Mouse (Mus musculus) heart, postnatal 25 days (tissue): ENCODE results near the gene Klf15. TPM values are rescaled to one million over a fixed set of nuclear protein-coding genes. Genes with fewer than 3 reads are reported as not detected.
A peak's percentile ranks its signal among the peaks of the same experiment; 100 is the strongest.

Source experiments
- DNase-seq: peaks from one replicate; pipeline ENCODE4 v3.0.0; 2022; ENCODE audit warnings: low spot score
- intact Hi-C: fragments of 180-260 bp; cut with DNase I; formaldehyde crosslinking; loops from one replicate; pipeline ENCODE4 v1.15.1; 2025
- total RNA-seq, 2 experiments: library from RNA; stranded (reverse); gene quantifications; 2 replicates each; pipeline ENCODE4 v1.2.3; 2021

Klf15 gene
- total RNA-seq, 2 experiments from 2014 or later, result 45.1 to 56.9 TPM

DNA sequence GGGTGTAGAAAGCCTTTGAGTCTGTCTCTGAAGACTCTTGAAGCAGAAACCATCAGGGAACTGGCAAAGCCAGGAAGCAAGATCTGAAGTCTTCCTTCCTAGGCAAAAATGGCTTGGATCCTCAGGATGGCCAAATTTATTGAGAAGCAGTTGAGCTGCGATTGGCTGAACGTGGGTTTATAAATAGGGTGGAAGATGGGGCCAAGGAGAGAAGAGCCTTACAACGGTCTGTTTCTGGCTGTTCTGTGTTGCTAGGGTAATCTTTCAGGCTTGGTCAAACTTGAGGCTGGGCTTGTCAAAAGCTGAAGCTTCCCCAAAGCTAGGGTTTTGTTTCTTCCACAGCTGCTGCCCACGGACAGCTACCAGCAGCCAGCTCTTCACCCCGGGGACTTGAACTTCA, 22.5 kb downstream of the Klf15 start:
- no peak for DNase-seq
- intact Hi-C loops, result no loop called here

DNA sequence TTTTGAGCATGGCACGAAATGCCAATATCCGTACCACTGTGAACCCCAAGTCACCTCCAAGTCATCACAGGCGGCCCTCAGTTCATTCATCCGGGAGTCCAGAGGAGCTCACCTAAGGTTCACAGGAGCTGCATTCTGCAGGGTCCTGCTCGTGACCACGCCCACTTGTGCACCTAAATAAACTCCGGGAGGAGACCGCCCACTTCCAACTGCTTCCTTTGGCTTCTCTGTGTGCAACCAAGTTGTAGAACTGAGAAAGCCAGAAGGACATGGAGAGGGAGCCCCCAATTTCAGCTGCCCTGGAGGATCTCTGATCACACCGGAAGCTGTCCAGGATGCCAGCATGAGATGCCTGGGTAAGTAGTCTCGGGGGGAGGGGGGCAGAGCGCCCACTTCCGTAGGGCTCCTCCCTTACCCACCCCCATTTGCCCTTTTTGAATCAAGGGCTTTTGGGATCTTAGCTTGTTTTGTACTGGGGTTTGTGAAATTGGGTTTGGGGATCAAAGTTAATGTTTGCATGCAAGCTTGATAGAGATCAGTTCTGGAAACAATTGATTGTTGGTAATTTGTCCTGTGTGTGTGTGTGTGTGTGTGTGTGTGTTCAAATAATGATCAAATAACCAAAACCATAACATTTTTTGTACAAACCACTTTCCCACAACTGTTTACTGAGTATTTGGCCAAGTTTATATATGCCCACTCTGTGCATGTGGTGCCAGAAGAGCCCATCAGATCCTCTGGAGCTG, 24.0 kb downstream of the Klf15 start, which contains the start of gene Aldh1l1:
Aldh1l1 (plus strand) TSS at position 252 of the 746 bp plus-strand sequence.
- intact Hi-C loops, result no loop called here
- DNase-seq, result no peak

- DNase-seq, result no peak
- intact Hi-C loops, result no loop called here
Observed at GRCm38 (mm10) chr6:90487531-90487930, 25.2 kb downstream of the Klf15 start.

DNA sequence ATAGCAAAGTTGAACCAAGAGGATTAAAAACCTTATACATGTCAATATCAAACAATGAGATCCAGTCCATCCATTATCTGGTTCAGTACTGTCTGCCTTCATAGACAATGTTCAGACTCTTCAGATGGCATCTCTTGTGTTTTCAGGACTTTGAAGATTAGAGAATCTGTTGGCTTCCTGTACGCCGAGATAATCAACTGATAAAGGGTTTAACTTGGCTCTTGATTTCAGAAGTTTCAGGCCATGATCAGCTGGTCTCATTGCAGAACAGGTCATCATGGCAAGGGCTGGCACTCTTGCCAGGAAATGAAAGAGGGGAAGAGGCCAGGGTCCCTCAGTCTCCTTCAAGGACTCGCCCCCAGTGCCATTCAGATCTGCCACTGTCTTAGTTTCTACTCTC, 27.2 kb downstream of the Klf15 start:
- DNase-seq, result no peak
- intact Hi-C loops, result no loop called here

DNA sequence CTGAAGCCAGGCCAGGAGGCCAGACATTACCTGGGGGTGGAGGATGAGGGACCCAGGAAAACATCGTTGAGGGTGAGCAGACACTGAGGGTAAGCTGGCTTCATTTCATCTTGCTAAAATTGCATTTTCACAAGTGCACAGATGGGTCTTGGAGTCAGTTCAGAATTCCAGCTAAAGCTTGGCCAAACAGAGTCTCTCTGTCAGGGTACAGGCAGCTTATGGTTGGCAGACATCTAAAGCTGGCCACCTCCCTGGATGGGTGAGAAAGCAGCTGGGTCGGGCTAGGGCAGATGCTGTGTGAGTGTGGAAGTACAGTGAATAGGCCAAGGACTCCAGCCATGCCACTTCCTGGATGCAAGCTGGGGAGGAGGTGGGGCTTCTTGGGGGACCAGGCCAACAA, 28.6 kb downstream of the Klf15 start:
- DNase-seq, result no peak
- intact Hi-C loops, result no loop called here

- DNase-seq, result no peak
- intact Hi-C loops, result no loop called here
Observed at GRCm38 (mm10) chr6:90491956-90492744, 29.8 kb downstream of the Klf15 start.

DNA sequence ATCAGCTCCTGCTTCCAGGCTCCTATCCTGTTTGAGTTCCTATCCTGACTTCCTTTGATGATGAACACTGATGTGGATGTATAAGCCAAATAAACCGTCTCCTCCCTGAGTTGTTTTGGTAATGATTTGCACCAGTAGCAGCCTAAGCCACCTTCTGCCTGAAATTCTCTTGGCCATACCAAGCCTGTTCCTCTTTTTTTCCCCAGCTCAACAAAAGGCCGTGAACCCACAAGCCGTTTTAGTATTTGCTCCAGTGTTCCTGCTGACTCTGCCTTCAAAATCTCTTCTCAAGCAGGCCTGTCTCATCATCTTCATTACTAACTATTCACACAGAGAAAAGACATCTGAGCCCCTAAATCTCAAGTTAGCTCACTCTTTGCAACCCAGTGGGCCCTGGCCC, 31.8 kb downstream of the Klf15 start:
- intact Hi-C loops, result no loop called here
- no peak for DNase-seq

- intact Hi-C loops, result no loop called here
- no peak for DNase-seq
Observed at GRCm38 (mm10) chr6:90494566-90494965, 32.2 kb downstream of the Klf15 start.

- DNase-seq, result no peak
- intact Hi-C loops, result no loop called here
Observed at GRCm38 (mm10) chr6:90495282-90495912, 33.0 kb downstream of the Klf15 start.

GRCm38 (mm10) chr6:90496217-90496616, 33.8 kb downstream of the Klf15 start:
- intact Hi-C loops, result loop anchor here (2.0 kb wide), 1 partner anchor 17 kb away; no protein-coding TSS in a partner anchor

DNA sequence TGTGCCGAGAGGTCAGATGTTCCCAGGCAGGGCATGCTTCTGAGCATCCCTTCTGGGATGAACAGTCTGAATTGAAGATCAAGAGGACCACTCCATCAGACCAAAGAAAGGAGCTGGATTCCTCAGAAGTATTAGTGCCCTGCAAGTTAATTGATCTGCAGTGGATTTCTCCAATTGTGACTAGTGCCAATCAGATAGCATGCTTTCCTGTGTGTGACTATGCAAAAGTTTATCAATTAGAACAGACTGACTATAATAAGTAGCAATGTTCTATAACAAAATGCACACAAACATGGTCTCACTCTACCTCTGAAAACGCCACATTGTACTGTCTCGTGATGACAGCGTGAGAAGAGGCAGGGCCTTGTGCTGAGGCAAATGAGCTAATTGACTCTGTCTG, 37.1 kb downstream of the Klf15 start:
- intact Hi-C loops, result no loop called here
- no peak for DNase-seq

More at GRCm38 (mm10) chr6:90496217-90496616, 33.8 kb downstream of the Klf15 start:
- no peak for DNase-seq

GRCm38 (mm10) chr6:90501222-90501940, 39.0 kb downstream of the Klf15 start:
- no peak for DNase-seq
- intact Hi-C loops, result no loop called here

- intact Hi-C loops, result no loop called here
- no peak for DNase-seq
Observed at GRCm38 (mm10) chr6:90505906-90506305, 43.5 kb downstream of the Klf15 start.

GRCm38 (mm10) chr6:90506673-90507311, 44.4 kb downstream of the Klf15 start:
- DNase-seq, result peak; percentile 77
- intact Hi-C loops, result no loop called here

DNA sequence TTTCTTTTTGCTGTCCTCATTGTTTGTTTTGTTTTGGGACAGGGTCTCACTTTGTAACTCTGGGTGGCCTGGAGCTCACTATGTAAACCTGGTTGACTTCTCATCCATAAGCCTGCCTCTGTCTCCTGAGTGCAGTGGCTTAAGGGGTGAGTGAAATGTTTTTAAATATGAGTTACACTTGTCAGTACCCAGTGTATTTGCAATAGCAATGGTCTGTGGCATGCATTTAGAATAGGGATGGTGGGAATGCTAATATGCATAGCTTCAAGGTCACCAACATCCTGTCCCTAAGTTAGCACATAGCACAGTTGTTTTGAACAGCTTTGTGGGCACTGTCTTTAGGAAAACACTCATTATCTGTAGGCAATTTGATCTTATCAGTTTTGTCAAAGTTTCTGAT, 45.1 kb downstream of the Klf15 start:
- DNase-seq, result no peak
- intact Hi-C loops, result no loop called here

GRCm38 (mm10) chr6:90508197-90508624, 45.8 kb downstream of the Klf15 start:
- DNase-seq, result peak; percentile 47

GRCm38 (mm10) chr6:90509085-90509484, 46.7 kb downstream of the Klf15 start:
- peak; percentile 74 for DNase-seq
- intact Hi-C loops, result loop anchor here (2.0 kb wide), 1 partner anchor 46 kb away; the partner anchor contains the start of gene Klf15

More at GRCm38 (mm10) chr6:90508197-90508624, 45.8 kb downstream of the Klf15 start:
- intact Hi-C loops, result loop anchor here (2.0 kb wide), 1 partner anchor 45 kb away; the partner anchor contains the start of gene Klf15

DNA sequence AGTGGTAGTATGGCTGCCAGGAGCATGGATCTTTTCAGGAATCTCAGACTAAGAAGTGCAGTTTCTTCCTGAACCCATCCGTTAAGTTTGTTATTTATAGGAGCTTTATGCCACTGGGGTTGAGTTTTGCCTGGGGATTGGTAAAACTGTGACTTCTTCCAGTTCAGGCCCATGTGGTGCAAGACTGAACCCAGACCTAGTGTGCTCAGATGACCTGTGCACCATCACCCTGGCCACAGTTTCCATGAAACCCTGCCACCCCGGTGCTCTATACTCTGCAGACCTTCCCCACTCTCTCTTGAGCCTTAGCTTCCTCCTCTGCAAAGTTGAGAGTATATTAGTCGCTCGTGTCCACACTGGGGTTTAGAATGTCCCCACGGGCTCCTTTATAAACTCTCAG, 50.0 kb downstream of the Klf15 start:
- intact Hi-C loops, result no loop called here

More for the DNA sequence above, 50.0 kb downstream of the Klf15 start:
- no peak for DNase-seq
